Mouse (Mus musculus) large intestine, adult 2 months (tissue): ENCODE results near the gene Tmtc2. TPM values are rescaled to one million over a fixed set of nuclear protein-coding genes. Genes with fewer than 3 reads are reported as not detected.

Source experiments
- DNase-seq: peaks from one replicate; pipeline ENCODE4 v3.0.0-alpha.2; 2012; ENCODE audit warnings: low read depth, low spot score
- WGBS: fragments of 180-500 bp; shearing (Covaris S2); methylation state at CpG from one replicate; pipeline ENCODE4 v1.1.7; 2018; 5-methylcytosine and 5-hydroxymethylcytosine counted together
- polyA plus RNA-seq: library from polyadenylated mRNA; depleted of rRNA; stranded (reverse); fragments of >200 nt; gene quantifications from 2 replicates; pipeline ENCODE4 v1.2.3, GENCODE M21; 2012

Gene Tmtc2
- polyA plus RNA-seq, 1 experiment: 3.5 TPM

DNA sequence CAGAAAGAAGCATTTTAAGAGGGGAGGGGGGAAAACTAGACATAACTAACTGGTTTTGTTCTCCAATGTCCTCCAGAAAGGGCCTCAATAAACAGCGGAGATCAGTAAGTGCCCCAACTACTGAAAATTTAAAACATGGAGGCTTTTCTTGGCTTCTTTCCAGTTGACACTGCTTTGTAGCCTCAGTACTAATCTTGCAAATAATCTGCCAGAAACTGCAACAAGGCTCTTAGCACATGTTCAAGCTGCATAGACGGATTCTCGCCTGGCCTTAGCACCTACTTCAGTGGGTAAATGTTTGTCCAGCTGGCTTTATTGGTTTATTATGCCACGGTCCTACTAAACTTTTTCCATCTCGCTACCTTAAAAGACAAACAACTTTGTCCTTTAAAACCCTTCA, 139.4 kb downstream of the Tmtc2 start:
- peak; percentile 10 for DNase-seq
- WGBS: 28% methylated on average over 5 of the region's 5 CpGs

DNA sequence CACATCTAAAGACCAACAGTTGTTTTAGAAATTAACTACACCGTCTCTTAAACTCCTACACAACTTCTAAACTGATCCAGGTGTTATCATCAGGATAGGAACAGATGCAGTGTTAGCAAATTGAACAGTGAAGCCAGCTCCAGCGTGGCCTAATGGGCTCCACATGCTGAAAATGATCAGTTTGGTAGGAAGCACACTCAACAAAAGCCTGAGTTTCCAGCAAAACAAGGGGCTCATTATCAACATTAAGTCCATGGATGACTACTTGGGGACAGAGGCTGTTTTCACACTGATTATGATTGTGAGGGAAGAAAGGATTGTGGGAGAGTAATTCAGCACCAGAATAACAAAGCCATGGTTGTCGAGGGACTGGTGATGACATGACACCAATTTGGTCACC, 143.4 kb downstream of the Tmtc2 start:
- WGBS: 86% methylated on average over 3 of the region's 3 CpGs
- DNase-seq: no peak

DNA sequence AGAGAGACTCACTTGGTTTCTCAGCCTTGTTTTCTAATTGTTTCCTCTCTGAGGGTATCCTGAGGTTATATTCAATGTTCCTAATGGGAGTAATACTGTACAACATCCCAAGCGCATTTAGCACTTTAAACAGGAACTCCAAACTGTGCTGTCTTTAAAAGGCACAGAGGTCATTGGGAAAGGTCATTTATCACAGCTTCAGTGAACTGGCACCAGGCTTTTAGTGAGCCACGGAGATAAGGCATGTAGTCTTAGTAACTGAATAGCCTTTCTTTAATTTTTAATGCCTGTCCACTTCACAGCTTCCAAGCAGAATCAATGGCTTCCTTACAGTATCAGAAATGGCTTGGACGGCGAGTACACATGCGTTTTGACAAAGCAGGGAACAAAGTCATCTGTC, 144.0 kb downstream of the Tmtc2 start:
- 85% methylated on average over 5 of the region's 5 CpGs for WGBS
- DNase-seq: no peak

DNA sequence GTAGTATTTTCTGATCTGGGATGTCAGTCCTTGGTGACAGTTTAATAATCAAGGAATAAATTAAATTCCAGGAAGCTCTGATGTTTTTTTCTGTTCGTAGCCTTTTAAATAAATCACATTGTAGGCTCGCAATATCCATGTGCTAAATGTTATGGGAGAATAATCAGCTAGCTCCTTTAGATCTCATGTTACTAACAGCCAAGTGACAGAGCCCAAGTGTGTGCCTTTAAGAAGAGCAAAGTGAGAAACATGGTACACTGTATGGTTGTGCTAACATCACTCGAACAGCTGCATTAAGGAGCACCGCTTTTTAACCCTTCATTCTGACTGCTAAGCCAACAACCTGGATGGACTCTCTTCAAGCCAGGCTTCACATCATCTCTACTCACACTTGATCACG, 146.2 kb downstream of the Tmtc2 start:
- DNase-seq: no peak
- 73% methylated on average over 5 of the region's 5 CpGs for WGBS

- no peak for DNase-seq
- 78% methylated on average over 7 of the region's 7 CpGs for WGBS
Observed at GRCm38 (mm10) chr10:105427625-105428024, 146.6 kb downstream of the Tmtc2 start.

GRCm38 (mm10) chr10:105425052-105425451, 149.2 kb downstream of the Tmtc2 start:
- no peak for DNase-seq

GRCm38 (mm10) chr10:105423187-105423586, 151.1 kb downstream of the Tmtc2 start:
- 87% methylated on average over 3 of the region's 3 CpGs for WGBS
- DNase-seq: no peak

More at GRCm38 (mm10) chr10:105425052-105425451, 149.2 kb downstream of the Tmtc2 start:
- WGBS: 92% methylated on average over 1 of the region's 1 CpGs

- no peak for DNase-seq
- WGBS: 88% methylated on average over 15 of the region's 15 CpGs
Observed at GRCm38 (mm10) chr10:105417845-105418383, 156.3 kb downstream of the Tmtc2 start.

DNA sequence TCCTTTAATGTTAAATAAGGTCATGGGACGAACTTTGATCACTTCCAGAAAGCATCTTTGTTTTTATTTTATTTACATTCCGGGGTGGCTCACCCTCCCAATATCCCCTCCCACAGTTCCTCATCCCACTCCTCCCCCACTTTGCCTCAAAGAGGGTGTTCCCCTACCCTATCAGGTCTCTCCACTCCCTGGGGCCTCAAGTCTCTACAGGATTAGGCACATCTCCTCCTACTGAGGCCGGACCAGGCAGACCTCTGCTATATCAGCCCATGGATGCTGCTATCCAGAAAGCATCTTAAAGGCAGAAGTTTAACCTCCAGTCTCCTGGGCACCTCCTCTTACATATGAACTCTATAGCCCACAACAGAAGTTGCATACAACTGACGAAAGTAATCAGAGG, 157.7 kb downstream of the Tmtc2 start:
- no peak for DNase-seq

GRCm38 (mm10) chr10:105405856-105406527, 168.3 kb downstream of the Tmtc2 start:
- no peak for DNase-seq
- 94% methylated on average over 4 of the region's 4 CpGs for WGBS

More for the DNA sequence above, 157.7 kb downstream of the Tmtc2 start:
- WGBS: 74% methylated on average over 4 of the region's 4 CpGs

DNA sequence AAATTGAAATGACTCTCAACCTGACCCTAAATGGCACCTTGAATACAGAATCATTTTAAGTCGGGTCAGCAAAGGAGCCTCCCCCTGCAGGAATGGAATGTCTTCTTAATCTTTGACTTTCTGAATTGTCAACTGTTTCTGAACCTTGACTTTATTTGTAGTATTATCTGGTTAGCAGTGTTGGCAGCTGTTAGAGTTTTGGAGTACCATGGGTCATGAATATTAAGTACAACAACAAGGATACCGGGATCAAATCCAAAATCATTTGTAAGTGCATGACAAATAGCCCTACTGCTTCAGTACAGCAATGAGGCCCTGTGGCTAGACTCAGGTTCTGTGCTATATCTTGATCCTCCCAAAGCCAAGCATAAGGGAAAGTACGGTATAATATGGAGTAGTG, 170.3 kb downstream of the Tmtc2 start:
- 65% methylated on average over 3 of the region's 3 CpGs for whole genome bisulfite sequencing
- DNase-seq: no peak

DNA sequence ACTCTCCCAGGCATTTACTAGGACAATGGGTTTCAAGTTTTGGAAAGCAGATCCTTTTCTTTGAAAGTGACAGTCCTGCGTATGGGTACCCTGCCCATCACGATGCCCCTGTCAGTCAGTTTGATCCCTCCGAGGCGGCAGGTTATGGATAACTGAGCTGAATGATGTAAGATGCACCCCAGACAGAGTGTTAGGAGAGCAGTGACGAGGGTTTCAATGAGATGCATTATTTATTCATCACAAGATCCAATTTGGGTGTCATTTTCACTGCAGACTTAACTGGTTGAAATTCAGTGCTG, 171.8 kb downstream of the Tmtc2 start:
- DNase-seq: no peak
- WGBS: 90% methylated on average over 5 of the region's 5 CpGs

DNA sequence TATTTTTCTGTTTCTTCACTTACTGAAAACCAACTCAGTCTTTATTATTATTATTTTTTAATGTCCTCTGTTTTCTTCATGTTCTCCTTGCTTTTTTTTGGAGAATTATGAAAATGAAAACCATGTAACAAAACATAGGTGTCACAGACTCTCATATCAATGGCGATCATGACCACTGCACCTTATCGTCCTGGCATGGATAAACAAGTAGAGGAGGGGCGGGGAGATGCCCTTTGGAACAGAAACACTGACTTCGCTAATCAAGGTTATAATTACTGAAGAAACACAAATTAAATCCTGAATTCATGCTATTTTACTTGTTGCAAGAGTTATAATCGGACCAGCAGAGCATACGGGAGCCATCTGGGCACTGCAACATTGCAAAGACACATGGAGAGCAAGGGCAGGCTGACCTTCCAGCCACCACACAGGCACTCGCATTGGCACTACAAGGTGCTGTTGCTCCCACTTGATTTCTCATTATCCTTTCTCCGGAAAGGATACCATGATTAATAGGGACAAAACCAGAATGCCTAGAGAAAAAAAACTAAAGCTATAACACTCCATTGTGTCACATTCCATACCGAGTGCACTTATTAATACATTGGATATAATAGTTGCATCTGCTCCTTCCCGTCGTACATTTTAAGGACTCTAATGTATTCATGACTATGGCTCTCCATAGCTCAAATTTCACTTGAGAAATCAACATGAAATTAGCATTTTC, 172.3 kb downstream of the Tmtc2 start:
- no peak for DNase-seq
- 89% methylated on average over 11 of the region's 11 CpGs for WGBS

DNA sequence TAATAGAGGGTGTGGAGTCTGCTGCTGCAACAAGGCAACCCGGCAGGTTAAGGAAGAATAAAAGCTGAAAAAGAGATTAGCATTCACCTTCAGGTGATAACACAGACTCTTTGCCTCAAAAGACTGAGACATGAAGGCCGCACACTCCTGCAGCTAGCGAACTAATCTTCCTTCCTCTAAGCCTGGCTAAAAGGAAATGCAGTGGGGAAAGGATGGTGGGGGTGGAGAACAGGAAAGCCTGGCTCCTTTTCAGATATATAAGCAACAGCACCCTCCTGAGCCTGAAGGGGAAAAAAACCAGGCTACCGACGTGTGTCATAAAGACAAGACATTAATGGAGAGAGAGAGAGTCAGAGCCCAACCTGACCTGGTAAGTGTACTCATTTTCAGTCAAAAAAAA, 174.9 kb downstream of the Tmtc2 start:
- DNase-seq: no peak
- 59% methylated on average over 5 of the region's 5 CpGs for WGBS

DNA sequence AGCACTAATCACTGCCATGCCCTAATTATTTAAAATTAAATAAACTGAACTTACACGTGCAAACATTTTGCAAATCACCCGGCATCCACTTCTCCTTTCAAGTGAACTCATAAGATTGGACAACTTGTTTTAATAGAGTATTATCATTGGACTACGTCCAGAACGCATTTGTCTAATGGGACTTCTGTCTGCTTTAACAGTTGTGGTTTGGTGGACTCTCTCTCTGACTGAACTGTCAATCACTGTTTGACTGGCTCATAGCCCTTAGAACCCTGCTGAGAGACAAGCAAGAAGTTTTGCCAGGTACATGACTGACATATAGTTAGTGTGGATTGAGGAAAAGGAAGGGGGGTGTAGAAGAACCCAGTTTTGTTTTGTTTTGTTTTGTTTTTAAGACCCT, 190.2 kb downstream of the Tmtc2 start:
- DNase-seq: no peak
- WGBS: 82% methylated on average over 4 of the region's 4 CpGs

DNA sequence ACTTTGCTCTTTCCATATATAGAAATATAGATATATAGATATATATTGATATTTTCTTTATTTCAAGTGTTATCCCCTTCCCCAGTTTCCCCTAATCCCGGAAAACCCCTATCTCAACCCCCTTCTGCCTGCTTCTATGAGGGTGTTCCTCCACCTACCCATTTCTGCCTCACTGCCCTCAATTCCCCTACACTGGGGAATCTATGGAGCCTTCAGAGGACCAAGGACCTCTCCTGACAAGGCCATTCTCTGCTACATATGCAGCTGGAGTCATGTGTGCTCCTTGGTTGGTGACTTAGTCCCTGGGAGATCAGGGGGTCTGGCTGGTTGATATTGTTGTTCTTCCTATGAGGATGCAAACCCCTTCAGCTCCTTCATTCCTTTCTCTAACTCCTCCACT, 192.5 kb downstream of the Tmtc2 start:
- no peak for DNase-seq
- 91% methylated on average over 1 of the region's 1 CpGs for WGBS

GRCm38 (mm10) chr10:105381202-105381601, 193.0 kb downstream of the Tmtc2 start:
- DNase-seq: no peak
- WGBS: 88% methylated on average over 5 of the region's 5 CpGs

GRCm38 (mm10) chr10:105380584-105380983, 193.7 kb downstream of the Tmtc2 start:
- 80% methylated on average over 7 of the region's 7 CpGs for WGBS
- DNase-seq: no peak

DNA sequence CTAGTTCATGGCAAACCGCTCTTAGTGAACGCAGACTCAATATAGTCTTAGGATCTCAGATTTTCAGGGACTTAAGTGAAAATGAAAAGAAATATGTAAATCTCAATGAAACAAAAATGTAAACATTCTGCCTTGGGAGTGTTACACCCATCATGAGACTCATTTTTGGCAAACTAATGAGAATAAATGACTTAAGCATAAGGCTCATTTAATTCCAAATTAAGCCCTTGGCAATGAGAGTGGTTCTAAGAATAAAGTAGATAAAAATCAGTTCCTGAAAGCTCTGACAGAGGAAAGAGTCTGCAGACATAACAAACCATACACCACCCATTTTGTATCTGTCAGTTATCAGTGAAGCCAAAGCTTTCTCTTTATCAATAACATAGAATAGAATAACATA, 196.5 kb downstream of the Tmtc2 start:
- no peak for DNase-seq
- 94% methylated on average over 2 of the region's 2 CpGs for WGBS

DNA sequence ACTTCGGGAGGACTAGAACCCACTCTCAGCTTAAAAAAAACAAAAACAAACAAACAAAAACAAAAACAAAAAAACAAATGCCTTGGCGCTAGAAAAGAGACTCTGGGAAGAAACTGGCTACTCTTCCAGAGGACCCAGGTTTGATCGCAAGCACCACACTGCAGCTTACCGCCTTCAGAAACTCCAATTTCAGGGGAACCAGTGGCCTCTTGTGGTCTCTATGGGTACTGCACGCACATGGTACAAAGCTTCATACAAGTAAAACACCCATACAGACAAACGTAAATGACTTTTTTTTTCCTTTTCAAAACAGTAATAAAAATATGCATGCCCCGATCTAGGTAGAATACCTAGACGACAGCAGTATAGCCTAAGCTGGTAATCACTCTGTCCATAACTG, 201.0 kb downstream of the Tmtc2 start:
- DNase-seq: no peak
- 97% methylated on average over 8 of the region's 8 CpGs for WGBS

GRCm38 (mm10) chr10:105368242-105368641, 206.0 kb downstream of the Tmtc2 start:
- WGBS: 94% methylated on average over 8 of the region's 8 CpGs
- DNase-seq: no peak
